Mouse (Mus musculus) A20 (cell line): ENCODE measurements around the gene Prok1.

Experiments used
- DNase-seq: peaks from one replicate; pipeline ENCODE4 v3.0.0-alpha.2; 2011; ENCODE audit warnings: low read depth, low spot score

Prok1 gene

DNA sequence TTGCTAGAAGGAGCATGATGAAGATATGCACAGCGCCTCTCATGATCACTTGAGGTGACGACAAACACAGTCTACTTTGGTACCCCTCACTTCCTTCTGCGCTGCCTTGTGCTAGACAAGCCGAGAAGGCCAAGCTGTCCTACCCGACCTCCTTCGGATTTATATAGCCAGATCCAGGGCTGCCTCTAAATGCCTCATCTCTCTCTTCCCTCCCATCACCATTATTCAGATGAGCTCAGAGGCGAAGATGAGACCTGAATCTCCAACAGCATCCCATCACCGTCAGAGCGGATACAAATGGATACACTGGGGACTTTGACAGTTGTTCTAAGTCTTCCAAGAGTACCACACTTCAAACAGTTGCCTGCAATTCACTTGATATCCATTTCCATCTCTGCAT is at the start of gene Prok1:
TSS of gene Prok1 (minus strand) at position 101 of the 400 bp plus-strand sequence.
- no peak for DNase-seq

DNA sequence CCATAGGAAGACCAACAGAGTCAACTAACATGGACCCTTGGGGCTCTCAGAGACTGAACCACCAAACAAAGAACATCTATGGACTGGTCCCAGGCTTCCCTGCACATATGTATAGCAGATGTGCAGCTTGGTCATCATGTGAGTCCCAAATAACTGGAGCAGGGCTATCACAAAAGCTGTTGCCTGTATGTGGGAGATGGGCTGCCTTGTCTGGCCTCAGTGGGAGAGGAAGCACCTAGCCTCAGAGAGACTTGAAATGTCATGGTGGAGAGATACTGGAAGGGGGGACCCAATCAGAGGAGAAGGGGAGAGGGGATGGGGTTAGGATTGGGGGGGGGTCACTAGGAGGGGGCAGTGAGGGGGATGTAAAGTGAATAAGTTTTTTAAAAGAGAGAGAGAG is 47.8 kb upstream of the Prok1 start:
- no peak for DNase-seq

DNA sequence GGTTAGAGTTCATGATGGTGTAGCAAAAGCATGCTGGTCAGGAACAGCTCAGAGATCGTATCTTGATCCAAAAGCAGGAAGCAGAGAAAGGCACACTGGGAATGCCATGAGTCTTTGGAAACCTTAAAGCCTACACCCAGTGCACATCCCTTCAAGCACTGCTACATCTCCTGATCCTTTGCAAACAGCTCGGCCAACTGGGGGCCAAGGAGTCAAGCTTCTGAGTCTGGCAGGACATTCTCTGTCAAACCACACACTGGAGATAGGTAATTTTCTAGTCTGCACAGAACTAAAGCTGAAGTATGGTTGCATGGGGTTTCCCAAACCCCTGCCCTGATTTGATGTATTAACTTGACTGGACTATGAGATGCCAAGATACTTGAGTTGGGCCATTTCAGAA is 46.6 kb upstream of the Prok1 start:
- no peak for DNase-seq

DNA sequence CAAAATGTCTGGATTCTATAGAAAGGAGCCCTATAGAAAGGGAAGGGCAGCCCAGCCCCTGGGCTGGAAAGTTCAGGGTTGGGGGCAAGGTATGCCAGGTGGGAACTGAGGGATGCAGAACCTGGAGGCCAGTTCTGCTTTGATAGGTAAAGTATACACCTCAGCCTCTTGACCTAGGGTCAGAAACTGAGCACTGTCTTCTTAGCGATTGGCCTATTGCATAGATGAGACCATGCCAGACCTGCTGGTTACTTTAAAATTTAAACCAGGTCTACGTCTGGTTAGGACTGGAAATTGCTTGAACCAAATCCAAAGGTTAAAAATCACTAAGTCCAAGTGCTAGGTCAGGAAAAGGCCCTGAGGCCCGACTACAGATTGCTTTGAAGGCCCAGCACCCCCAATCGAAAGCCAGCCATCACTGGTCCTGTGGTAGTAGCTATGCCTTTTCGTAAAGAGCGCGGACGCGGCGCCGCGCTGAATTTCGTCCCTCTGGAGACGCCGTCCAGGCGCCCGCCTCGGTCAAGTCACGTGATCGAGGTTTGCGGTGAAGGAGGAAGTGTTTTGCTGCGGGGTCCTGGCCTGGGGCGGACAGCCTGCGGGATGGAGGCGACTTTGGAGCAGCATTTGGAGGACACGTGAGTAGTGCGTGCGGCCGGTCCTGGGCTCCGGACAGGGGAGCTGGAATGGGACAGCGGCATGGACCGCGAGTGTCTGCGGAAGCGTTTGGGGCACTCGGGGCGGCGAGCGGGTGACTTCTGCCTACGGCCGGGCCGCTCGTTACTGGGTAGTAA is 39.2 kb upstream of the Prok1 start, which contains the start of gene Lamtor5:
TSS of gene Lamtor5 (plus strand) at position 380 of the 791 bp plus-strand sequence.
- DNase-seq = peak; percentile 92

DNA sequence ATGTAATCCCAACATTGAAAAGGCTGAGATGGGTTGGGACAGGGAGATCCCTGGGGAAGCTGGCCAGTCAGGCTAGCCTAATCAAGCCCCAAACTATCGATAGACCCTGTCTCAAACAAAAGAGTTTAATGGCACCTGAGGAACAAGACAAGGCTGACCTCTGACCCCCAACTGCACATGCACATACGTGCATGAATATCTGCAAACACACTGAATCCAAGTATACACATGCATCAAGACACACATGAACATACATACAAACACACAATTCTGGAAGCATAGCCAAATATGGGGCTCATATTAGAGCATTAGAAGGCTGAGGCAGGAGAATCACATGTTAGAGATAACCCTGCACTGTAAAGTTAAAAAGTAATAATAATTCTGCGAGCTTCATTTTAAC is 37.1 kb upstream of the Prok1 start:
- no peak for DNase-seq

DNA sequence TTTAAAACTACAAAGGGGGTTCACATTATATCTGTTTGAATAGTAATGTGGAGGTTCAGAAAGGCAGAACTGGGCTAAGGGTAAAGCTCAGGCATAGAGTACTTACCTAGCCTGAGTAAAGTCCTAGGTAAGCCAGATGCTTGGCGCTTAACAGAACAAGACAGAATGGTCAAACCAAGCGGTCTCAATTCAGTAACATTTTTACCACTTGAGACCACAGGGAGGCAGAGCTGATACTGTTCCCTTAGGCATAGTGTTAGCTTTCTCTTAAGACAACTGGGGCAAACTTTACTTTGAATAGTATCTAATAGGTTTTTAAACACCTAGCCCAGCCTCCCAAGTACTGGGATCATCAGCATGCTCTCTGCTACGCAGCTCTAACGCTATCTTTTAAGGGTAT is 36.5 kb upstream of the Prok1 start:
- peak; percentile 13 for DNase-seq

DNA sequence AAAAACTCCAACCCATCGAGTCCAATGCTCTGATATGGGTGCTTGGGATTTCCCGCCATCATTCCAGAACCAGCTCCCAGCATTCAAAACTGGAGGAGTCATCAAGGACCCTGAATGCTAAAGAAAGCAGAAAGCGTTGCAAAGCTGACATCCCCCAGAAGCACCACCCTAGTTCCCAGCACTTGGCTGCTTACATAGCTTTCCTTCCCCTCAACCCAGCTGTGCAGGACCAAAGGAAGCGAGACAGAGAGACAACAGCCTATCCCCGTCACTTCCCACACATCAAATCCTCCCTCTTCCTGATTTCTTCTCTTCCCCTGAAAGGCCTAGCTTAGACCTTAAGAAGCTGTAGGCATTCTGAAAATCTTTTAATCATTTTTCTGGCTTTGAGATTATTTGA is 35.8 kb upstream of the Prok1 start:
- DNase-seq = no peak

DNA sequence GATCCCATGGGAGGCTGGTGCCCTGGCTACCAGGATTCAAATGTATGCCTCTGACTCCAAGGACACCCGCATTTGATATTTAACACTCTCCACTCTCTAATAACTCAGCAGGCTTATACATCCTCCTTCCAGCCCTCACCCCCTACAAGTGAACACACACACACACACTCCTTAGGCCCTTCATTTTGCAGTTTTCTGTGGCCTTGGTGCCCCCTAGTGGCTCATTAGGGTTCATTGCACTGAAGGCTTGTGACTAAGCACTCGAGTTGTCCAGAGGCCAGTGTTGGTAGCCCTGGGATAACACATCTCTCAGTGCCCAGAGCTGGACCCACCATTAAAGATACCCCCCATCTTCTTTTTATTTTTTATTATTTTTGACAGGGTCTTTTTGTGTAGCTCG is 34.3 kb upstream of the Prok1 start:
- peak; percentile 61 for DNase-seq

DNA sequence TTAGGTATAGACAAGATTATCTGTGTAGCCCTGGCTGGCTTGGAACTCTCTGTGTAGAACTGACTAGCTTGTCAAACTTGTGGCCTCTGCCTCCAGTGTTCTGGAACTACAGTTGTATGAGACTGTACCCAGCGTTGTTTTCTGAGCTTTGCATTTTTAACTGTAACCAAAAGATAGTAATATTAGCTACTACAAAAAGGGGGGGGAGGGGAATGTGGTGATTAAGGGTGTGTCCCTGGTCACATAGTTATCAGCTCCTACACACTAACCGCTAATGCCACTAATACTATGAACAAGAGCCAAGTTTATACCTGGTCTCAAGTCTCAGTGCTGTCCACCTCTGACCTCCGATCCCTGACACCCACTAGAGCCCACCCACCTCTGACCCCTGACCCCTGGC is 32.9 kb upstream of the Prok1 start:
- no peak for DNase-seq

DNA sequence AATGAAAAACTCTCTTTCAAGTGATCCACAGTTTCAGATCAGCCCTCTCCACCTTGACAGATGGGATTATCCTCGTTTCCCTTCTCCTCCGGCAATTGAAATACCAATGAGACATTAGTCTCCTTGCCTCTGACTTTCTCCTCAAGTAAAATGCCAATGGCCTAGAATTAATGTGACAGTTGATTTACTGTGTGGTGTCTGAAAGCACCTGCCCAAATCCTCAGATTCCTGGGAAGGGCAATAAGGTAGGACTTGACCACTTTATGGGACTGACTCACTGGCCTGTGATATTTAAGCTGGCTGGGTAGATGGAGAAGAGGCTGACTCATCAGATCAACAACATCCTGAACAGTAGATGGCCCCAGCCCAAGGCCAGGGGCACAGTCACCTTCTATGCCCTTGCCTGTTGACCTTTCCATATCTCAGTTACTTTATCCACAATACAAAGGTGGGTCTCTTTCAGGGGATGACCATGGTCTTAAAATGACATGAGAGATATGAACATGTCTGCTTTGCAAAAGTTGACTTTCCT is 27.4 kb upstream of the Prok1 start:
- DNase-seq = no peak

DNA sequence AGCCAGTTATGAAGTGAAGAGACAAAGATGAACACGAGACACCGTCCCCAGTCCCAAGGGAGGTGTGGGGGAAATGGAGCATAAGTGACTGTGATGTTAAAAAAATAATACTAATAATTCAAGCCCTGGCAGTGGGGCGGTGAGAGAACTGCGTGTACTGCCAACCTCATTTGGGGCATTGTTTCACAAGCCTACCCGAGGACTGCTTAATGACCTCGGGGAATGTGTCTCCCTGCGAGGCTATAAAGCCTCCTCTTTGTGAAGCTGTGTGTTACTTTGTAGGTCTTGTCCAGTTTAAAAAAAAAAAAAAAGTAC is 22.3 kb upstream of the Prok1 start:
- DNase-seq = no peak

DNA sequence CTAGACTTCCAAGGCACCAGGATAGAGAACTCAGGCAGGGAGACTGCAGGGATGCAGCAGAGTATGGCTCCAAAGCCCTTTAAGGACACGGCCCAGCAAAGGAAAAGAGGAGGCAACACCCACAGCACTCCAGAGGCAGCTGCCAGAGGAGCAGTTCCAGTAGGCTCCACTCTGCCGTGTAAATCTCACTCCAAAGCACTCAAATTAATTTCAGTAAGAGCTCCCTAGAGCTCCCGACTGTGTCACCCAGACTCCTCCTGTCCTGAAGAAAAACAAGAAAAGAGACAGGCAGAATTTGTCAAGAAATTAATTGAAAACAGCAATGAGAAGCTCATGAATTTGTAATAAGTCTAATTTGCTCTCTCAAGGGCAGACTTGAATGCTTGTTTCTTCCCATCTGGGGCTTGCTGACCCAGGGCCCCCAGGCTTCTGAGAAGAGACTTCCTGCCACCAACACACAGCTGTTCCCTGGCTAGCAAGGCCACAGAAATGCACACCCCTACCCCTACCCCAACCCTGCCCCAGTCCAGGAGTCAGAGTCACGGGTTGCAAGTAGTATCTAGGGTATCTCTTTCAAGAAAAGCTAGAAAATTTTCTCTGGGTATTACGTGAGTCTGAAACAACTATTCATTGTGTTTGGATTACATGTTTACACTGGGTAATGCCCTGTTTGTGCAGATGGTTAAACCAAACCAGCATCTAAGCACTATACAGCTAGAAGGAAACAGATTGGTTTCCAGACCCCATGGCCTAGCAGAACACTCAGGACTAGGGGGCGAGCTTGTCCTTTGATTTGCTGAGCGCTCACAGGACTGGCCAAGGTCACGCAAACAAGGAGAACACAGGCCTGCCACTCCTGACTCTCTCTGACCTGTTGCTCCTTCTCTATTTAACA is 21.7 kb upstream of the Prok1 start:
- no peak for DNase-seq

DNA sequence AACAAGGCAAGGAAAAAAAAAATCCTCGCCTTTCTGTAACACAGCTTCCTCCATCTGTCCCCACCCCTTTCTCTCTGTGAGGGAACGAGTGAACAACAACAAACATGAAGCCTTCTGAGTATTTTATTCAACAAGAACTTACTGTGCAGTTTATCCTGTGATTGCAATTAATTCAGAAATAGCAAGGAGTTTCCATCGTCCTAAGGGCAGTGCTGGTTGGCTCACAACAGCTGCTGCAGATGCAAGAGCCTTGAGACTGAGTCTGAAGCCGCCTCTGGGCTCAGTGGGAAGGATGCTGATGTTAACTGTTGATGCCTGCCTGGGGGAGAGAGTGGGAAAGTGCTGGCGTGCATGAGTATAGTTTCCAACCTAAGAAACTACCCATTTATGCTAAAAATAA is 18.4 kb upstream of the Prok1 start:
- DNase-seq = no peak

DNA sequence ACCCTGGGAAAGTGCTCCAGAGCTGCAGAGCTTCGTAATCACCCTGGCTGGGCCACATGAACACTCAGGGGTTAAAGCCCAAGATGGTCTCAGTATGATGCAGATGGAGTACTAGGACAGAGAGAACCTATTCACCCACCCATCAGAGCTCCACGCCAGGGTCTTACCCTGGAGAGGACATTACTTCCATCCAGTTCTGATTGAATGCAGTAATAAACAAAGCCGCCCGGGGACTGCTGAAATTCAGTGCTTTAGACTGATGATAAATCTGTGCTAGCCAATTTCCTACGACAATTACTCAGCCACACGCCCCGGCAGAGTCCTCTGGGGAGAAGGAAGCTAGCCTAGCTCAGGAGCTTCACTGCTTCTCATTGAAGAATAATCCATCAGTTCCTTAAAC is 17.2 kb upstream of the Prok1 start:
- DNase-seq = no peak

DNA sequence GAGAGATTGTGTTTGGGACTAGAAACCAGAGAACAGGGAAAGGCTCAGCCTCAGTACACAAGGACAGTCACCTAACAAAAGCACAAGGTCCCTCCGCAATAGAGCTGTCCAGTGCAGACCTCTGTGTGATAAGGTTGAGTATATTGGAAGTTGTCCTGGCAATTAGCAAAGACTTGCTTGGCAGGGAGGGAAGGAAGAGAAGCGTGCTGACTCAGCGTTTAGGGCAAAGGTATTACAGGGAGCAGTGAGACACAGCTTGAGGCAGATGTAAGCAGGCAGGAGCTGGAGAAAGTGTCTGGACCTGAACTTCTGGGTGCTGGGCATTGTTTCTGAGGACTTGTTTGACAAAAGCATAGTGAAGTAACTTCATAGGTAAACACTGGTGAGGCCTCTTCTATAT is 16.5 kb upstream of the Prok1 start:
- DNase-seq = no peak

DNA sequence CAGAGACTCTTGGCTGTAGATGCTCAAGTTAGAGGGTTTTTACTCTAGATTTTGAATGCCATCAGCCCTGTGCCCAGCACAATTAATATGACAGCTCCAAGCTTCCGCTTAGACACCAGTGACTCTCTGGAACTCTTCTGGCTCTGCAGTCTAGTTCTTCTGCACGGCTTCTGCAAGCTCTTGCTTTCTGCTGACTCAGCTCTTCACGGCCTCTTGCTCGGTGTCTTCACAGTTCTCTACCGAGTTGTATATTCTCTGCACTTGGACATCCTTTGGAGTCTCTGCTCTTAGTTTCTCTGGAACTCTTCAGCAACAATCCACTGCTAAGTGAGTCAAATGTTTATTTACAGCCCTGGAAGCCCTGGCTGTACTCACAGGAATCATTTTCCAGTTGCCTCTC is 14.4 kb upstream of the Prok1 start:
- DNase-seq = no peak

DNA sequence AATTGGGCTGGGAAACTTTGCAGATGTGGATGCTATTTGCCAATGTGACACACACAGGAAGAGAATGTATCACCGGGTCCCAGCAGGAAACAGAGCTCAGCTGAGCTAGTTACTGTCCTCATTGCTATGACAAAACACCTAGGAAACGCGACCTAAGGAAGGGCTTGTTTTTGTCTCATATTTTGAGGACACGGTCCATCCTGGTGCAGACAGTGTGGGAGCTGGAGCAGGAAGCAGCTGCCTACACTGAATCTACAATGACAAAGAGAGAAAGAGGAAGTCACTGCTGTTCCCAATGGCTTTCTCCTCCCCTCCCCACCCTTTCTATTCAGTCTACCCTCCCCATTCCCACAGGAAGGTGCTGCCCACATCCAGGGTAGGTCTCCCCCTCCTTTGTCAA is 12.5 kb upstream of the Prok1 start:
- no peak for DNase-seq

DNA sequence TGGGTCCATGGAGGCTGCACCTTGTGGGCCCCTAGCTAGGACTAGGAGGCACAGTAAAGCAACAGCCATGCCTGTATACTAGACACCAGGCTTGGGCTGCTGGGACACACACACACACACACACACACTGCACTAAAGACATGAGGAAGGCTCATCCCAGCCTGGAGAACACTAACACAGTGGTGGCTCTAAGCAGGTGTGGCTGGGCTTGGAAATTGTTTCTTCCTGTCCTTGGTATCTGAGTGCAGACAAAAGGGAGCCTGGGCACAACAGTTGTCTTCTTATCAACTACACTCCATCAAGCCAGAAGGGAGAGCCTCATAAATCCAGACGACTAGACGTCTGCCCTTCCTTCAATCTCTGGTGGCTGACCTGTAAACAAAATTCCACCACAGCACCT is 10.8 kb upstream of the Prok1 start:
- DNase-seq = no peak

DNA sequence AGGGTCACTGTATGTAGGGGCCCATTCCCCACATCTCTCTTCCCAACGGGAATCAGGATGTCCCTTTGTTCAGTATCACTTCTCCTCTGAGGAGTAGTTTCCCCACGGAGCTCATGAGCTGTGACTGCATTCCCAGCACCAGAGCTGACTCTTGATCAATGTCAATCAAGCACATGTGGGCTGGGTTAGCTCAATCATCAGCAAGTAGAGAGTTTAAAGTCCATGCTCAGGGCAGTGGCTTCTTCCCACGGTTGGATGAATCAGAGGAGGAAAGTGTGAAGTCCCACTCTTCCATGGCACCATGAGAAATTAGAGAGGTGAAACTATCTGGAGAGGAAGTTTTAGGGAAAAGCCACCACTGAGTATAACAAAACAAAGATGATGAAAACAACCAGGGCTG is 9.5 kb upstream of the Prok1 start:
- DNase-seq = no peak

DNA sequence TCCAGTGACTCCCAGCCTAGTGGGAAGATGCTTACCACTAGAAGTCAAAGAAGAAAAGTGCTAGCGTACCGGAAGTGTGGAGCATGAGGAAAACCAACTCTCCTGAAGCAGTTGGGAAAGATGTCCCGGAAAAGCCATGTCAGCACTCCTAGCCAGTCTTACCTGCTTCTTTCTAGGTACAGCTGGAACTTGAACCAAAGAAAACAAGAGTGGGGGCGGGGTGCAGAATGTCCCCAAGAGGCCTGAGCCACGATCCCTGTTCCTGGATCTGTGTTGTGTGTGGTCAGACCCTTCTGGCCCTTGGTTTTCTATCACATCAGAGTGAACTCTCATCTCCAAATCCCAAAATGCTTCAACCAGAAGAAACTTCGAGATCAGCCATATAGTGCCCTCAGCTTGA is 7.4 kb upstream of the Prok1 start:
- no peak for DNase-seq

DNA sequence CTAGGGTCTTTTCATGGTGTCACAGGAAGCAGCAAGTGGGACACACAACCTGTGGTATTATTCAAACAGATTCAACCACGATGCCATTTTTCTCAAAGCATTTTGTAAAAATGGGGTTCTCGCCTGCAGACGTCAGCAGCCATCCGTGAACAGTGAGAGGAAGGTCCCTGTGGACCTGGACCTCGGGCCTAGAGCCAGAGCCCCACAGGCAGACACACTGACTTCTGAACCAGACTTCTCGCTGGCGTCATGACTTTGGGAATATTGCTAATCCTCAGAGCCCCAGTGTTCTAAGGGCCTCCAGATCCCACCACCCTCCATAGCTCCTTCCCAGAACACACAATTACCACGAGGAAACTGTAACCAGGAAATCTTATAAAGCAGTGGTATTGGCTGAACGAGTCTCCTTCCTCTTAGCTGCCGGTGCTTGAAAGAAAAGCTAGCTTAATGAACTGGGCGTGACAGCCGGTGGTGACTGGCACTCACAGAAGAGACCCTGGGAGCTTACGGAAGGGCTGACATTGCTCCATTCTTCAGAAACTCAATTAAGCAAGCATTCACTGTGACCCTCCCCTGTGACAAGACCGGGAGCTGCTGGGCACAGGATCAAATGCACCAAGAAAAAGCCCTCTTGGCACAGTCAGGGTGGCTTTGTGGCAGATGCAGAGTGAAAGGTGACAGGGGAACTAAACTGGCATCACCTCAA is 2.0 kb upstream of the Prok1 start:
- no peak for DNase-seq

DNA sequence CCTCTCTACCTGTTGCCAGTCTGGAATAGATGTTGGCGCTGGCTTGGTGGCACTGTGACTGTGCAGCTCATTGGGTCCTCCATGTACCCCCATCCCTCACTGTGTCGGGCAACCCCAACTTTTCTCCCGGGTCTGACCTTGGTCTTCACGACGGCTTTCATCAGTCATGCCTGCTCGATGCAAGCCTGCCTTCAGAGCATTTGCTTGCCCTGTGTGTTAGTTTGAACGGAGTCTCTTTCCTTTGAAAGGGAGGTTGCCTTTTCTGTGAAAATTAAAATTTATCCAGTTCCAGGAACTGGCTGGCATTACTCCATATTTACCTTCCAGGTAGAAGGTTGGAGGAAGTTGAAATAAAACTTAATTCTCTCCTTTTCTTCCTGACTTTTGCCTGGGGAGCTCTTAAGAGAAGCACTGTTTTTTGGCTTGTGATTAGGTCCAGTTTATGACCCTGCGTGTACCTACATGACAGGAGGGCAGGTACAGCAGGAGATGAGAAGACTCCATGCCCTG is 981 bp downstream of the Prok1 start:
- no peak for DNase-seq
